Mouse (Mus musculus): ENCODE data around the gene Iqgap3.

The Iqgap3 gene

DNA sequence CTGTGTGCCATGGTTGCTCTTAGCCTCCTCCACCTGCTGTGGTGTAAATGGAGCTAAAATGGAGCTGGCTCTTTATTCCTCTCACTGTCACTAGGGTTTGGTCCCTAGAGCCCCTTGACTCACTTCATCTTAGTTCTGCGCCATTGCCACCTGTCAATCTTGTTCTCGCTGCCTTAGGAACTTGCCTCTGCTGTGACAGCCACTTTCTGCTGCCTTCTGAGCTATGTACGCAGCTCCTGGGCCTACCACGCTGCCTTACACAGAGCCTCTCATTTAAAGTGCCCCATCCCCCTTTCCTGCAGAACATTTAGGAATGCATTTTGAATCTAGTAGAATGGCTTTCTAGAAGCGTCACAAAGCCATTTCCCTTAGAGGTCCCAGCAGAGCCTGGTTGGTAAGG lies 12.4 kb downstream of the Iqgap3 start:
- DNase-seq (ENCODE audit: low read depth, low spot score), result no peak

DNA sequence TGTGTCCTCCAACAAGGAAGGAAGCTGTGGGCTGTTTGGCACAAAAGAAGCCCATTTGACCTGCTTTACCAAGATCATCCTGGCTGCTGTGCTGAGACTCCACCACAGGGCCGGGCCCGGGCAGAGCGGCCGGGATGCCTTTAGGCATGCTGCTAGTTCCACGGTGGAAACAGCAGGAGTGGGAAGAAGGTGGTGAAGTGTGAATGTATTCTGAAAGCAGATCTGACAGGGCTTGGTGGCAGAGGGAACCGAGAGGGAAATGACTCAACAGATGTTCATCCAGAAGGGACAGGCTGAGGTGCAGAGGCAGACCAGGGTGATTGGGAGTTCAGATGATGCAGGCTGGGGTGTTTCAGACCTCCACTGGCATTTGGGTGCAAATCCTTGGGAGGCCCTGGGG lies 15.9 kb downstream of the Iqgap3 start:
- peak; percentile 54 for DNase-seq (ENCODE audit: low read depth, low spot score)

DNA sequence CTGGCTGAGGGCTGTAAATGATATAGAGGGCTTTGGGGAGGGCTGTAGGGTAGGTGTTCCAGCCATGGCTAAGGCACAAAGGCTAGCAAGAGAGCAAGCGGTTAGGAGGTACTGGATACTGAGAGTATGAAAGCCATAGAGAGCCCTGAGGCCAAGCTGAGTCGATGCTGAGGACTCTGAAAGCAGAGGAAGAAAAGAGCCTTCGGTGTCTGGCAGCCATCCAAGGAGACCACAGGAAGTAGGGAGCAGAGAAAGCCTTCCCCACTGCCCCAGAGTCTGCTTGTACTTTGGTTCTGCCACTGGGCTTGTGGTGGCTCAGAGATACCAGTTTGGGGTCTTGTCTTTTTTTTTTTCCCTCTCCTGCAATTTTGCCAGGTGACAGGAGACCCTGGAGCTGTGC lies 18.5 kb downstream of the Iqgap3 start:
- peak; percentile 12 for DNase-seq (ENCODE audit: low read depth, low spot score)

DNA sequence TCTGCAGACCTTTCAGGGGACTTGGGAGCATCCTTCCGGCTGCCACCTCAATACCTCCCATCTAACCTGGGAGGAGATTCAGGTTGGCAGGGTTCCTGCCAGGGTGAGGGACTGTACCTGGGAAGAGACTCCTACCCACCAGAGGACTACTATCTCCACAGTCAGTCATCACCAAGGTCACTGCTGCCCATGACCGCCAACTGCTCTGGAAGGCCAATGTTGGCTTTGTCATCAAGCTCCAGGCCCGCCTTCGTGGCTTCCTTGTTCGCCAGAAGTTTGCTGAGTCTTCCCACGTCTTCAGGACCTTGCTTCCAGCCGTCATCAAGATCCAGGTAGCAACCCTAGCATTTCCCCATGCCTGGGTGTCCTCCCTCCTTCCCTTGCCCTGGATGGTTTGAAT lies 20.0 kb downstream of the Iqgap3 start:
- no peak for DNase-seq (ENCODE audit: low read depth, low spot score)

DNA sequence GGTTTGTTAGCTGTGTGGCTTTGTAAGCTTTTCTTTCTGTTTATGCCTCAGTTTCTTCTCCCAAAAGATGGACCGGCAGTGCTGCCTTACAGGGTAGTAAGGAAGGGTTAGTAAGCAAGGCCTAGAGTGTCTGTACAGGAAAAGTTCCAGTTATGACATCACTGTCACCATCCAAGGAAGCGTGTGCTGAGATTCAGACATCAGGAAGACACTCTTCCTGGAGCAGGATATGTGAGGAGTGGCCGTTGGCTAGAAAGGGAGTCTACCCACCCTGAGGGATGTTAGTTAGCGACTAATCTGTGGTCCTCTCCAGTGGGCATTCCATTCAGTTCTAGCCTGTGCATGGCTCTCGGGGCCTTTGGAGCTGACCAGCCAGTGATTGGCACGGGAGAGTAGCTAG lies 20.4 kb downstream of the Iqgap3 start:
- no peak for DNase-seq (ENCODE audit: low read depth, low spot score)

DNA sequence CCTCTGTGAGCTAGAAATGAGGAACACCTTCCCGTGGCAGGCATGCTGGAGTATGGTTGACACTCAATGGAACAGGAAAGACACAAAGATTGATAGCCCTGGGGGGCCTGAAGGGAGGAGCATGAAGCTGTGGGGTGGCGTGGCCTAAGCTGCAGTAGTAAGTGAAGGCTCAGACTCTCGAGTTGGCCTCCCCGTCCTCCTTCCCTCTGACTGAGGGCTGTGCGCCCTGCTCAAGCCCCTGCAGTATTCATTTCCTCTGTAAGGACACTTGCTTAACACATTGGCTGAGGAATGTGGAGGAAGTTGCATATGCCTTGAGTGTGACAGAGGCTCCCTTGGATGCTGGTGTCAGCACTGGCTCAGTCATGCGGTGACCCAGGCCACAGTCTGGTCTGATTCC lies 20.8 kb downstream of the Iqgap3 start:
- DNase-seq (ENCODE audit: low read depth, low spot score), result peak; percentile 39

DNA sequence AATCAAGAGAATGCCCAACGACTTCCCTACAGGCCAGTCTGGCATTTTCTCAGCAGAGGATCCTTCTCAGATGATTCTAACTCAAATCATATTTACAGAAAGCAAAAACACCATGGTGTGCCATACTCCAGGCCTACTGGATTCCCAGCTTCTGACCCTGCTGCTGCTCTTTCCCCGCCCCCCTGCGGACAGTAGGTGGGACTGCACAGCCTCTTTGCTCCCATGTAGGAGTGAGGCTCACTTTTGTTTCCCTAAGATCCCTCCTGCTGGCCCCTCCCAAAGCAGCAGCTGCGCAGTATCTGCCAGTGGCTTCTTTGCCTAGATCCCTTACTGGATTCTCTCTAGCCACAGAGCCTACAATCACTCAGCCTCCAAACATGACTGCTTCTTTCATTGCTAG lies 24.4 kb downstream of the Iqgap3 start:
- no peak for DNase-seq (ENCODE audit: low read depth, low spot score)

DNA sequence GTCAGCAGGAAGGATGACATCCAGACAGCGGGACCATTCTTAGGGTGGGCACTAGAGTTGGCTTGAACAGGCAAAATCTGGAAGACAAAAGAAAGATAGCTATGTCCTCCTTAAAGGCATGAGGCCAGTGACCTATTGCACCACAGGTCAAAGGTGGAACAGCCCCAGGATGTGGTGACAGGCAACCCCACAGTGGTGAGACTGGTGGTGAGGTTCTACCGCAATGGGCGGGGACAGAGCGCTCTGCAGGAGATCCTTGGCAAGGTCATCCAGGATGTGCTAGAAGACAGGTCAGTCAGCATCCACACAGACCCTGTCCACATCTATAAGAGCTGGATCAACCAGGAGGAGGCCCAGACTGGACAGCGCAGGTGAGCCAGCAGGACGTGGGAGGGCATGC lies 27.4 kb downstream of the Iqgap3 start:
- no peak for DNase-seq (ENCODE audit: low read depth, low spot score)

DNA sequence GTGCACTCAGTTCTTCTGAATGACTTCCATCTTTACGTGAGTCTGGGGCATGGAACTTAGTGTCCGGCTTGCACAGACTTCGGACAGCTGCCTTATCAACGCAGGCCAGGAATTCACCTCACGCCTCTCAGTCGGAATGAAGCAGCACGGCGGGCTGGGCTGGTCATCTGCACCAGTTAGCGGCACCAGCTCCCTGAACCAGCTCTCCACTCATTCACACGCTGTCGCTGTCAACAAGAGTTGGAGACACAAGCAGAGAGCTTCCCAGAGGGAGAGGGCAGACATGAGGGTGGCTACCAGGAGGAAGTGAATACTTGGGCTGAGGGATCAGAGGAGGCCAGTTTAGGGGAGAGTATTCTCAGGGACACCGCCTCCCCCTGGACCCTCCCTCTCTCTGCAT lies 32.6 kb downstream of the Iqgap3 start:
- no peak for DNase-seq (ENCODE audit: low read depth, low spot score)

DNA sequence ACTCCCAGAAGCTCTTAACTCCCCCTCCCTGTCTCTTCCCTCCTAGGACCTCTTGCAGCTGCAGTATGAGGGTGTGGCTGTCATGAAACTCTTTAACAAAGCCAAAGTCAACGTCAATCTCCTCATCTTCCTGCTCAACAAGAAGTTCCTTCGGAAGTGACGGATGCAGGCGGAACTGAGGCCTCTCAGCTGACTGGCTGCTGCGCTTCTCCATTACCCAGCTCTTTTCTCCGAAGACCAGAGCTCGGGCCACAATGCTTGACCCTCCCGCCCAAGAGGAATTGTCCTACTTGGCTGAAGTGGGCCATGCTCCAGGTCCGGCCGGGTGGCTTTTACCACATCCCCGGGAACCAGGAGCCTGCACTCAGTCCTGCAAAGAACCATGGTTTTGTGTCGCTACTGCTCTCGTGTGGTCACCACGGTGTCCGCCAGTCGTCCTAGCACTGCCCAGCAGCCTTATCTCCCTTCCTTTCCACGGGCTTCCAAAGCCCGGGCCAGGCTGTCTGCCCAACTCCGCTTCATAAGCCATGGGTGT lies 38.4 kb downstream of the Iqgap3 start:
- no peak for DNase-seq (ENCODE audit: low read depth, low spot score)

DNA sequence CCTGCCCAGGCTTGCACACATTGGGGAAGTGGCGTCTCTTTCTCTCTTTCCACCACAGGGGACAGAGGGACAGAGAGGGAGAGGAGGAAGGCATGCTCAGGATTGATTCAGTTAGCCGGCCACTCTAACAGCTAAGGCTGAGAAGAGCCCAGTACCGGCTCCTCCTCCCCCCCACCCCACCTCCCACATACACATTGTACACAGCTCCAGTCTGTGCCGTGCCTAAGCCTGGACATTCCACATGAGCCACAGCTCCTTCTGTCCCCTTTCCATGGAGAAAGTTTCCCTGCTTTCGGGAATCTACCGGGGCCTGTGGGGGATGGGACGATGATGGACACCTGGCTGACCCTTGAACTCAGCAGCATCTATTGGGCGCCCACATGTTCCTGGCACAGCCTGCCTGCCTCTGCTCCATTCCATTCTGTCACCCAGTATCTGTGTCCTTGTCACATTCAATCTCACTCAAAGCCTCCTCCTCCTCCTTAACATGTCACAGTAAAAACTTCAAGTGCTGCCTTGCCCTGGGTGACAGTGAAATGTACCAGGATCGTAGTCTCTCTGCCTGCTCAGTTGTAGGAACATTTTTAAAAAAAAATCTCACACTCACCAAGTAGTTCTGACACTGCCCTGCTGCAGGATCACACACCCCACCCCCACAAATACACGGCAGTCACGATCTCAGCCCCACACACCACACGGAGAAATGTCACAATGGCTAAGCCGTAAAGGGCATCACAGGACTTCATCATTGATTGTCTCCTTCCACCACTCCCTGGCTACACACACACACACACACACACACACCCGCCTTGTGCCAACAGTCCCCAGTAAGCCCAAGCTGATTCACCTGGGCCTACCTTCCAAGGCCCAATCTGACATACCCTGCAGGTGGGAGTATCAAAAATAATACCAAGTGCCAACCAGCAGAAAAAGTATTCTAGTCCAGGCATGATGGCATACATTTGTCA lies 39.7 kb downstream of the Iqgap3 start:
- peak; percentile 43 for DNase-seq (ENCODE audit: low read depth, low spot score)

DNA sequence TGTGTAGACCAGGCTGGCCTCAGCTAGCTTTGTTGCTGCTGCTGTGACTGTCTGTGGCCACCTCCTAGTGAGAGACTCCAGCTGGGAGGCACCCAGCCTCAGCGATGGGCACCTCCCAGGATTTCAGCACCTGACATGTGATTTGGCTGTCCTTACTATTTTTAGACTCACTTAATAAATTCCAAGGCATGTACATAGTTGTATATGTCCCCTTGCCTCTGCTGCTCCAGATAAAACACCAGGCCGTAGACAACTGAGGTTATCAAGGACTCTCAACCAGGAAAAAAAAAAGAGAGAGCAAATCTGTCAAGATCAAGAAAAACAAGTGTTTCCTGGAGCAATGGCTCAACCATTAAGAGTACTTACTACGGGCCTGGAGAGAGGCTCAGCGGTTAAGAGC lies 43.4 kb downstream of the Iqgap3 start:
- DNase-seq (ENCODE audit: low read depth, low spot score), result no peak

DNA sequence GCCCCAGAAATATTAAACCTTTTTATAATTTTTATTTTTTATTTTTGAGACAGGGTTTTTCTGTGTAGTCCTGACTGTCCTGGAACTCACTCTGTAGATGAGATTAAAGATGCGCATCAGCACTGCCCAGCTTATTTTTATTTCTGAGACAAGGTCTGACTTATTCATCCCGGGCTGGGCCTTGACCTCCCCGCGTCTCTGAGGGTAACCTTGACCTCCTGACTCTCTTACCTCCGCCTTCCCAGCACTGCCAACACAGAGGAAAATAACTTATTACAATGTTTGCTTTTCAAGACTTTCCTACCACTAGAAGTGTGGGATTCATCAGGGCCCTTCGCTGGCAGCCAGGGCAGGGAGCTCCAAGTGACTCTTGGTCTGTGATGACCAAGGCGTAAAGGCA lies 44.4 kb downstream of the Iqgap3 start:
- no peak for DNase-seq (ENCODE audit: low read depth, low spot score)

DNA sequence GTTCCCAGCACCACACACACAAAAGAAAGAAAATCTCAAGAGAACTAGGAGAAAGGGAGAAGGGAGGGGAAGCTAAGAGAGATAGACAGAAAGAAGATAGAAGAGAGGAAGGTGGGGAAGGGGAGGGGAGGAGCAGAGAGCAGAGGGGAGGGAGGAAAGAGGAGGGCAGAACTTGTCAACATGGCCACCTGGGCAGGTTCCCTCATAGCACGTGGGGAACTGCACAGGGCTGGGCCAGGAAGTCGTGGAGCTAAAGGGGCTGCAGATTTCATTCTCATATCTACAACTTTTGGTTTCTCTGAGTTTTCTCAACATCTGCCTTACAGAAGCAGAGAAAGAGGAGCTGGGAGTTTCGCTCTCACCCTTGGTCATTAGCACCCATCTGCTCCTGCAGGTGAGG lies 45.9 kb downstream of the Iqgap3 start:
- DNase-seq (ENCODE audit: low read depth, low spot score), result no peak

DNA sequence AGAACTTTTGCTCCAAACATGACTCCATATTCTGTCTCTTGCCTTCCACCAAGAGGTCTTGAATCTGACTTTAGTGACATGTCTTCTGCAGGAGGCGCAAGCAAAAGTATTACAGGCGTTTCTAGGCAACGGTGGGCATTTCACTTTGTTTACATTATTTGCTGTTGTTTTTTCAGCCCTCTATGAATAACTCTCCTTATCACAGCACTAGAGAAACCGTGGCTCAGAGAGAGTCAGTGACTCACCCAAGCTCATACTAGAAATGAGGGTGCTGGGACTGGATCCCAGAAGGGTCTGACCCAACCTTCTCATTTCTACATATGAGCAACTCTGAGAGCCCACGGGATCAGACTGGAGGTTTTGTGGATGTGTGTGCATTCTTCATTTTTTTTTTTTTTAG lies 46.3 kb downstream of the Iqgap3 start:
- DNase-seq (ENCODE audit: low read depth, low spot score), result peak; percentile 33

DNA sequence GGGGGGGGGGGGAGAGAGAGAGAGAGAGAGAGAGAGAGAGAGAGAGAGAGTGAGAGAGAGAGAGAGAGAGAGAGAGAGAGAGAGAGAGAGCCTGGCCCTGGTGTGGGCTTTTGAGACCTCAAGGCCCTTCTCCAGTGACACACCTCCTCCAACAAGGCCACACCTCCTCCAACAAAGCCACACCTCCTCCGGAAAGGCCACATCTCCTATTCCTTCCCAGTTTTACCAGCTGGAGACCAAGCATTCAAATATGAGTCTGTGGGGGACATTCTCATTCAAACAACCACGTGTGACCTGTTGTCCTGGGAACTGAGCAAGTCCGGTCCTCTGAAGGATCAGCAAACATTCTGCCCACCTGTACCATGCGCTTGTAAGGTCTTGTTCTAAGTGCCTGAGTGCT lies 47.2 kb downstream of the Iqgap3 start:
- no peak for DNase-seq (ENCODE audit: low read depth, low spot score)

DNA sequence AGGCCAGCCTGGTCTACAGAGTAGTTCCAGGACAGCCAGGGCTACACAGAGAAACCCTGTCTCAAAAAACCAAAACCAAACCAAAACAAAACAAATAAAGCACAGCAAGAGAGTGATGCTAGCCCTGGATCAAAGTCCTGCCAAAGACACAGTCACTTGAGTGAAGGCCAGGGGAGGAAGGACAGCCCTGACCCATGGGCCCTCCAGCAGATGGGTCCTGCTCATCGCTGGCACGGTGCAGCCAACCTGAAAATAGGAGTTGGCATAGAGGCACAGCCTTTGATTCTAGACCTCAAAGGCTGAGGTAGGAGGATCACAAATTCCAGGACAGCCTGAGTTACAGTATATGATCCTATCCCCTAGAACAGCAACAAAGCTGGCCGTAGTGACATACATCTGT lies 49.3 kb downstream of the Iqgap3 start:
- DNase-seq (ENCODE audit: low read depth, low spot score), result peak; percentile 92

DNA sequence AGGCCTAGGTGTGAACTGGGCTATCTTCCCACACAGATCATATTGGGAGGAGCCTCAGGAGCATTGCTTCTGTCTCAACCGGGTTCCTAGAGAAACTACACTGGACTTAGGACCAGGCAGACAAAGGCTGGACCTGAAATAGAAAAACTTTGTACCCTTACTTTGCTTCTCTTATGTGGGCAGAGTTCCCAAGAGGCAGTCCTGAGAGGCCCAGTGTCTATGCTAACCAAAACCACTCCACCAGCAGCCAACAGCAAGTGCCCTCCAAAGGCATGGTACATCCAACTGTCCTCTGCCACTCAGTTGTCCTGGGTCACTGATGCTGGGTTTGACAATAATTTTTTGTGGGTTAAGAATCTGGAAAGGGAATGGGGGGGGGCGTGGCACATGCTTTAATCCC lies 50.7 kb downstream of the Iqgap3 start:
- no peak for DNase-seq (ENCODE audit: low read depth, low spot score)

DNA sequence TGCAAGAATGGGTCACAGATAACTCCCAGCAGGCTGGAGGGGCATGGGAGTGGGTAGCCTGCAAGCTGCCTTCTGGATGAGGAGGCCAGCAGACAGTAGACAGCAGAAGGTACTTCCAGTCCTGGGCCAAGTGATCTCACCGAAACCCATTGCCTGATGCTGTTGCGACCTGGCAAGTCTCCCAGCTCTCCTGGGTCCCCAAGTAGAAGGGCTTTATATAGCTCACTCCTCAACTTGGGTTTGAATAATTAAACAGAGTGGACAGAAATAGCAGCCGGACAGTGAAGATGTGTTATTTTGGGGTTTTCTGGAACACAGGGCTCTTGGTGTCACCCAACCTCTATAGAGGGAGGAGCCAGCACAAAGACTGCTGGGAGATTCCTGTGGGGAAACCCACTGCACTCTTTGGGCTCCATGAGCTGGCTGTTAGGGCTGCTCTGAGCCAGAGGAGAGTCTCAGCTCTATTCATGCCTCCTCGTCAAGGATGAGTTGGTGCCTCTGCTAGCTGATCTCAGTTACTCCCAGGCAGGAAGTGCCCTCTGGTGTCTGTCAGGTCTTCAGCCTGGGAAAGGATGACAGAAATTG lies 51.5 kb downstream of the Iqgap3 start:
- DNase-seq (ENCODE audit: low read depth, low spot score), result peak; percentile 97

DNA sequence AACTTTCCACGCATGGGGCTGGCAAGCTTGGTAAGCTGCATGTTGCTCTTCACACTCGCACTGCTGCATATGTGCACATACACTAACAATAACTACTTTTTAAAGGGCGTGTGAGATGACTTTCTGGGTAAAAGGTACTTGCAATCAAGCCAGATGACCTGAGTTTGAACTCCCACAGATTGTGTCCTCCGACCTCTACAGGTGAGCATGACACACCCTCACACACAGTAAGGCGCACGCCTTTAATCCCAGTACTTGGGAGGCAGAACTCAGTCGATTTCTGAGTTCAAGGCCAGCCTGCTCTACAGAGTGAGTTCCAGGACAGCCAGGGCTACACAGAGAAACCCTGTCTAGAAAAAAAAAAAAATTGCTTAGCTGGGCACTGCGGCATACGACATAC lies 54.6 kb downstream of the Iqgap3 start:
- DNase-seq (ENCODE audit: low read depth, low spot score), result no peak

DNA sequence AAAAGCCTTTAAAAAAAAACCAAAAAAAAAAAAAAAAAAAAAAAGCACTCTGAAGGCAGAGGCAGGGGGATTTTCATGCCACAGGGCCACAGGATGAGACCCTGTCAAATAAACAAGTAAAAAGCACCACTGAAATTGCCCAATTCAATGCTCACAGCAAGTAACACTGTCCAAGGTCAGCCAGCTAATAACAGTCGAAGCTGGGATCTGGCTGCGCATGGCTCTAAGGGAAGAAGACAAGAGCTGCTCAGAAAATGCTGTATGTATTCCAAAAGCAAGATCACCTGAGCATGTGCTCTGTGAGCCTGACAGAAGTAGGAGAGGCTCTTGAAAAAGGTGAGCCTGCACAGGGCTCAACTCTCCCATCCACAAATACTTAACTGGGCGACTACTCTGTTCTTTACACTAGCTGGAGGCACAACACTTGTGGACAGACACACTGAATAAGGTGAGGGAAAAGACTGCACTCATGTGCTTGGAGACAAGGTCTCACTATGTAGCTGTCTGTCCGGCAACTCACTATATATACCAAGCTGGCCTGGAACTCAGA lies 55.2 kb downstream of the Iqgap3 start:
- no peak for DNase-seq (ENCODE audit: low read depth, low spot score)

DNA sequence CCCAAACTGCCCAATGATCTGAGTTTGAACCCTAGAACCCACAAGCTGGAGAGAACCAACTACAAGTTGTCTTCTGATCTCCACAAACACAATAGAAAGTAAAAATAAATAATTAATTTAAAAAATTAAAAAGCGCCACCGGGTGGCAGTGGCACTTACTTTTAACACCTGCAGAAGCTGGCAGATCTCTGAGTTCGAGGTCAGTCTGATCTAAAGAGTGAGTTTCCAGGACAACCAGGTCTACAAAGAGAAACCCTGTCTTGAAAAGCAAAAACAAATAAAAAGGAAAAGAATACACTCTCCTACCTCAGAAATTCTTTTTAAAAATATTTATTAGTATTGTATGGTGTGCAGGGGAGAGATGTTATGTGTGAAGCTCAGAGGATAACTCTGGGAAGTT lies 56.0 kb downstream of the Iqgap3 start:
- DNase-seq (ENCODE audit: low read depth, low spot score), result peak; percentile 53
